Comparison of ENCODE assay signal across 8 mouse cellular contexts in the genomic region with DNA sequence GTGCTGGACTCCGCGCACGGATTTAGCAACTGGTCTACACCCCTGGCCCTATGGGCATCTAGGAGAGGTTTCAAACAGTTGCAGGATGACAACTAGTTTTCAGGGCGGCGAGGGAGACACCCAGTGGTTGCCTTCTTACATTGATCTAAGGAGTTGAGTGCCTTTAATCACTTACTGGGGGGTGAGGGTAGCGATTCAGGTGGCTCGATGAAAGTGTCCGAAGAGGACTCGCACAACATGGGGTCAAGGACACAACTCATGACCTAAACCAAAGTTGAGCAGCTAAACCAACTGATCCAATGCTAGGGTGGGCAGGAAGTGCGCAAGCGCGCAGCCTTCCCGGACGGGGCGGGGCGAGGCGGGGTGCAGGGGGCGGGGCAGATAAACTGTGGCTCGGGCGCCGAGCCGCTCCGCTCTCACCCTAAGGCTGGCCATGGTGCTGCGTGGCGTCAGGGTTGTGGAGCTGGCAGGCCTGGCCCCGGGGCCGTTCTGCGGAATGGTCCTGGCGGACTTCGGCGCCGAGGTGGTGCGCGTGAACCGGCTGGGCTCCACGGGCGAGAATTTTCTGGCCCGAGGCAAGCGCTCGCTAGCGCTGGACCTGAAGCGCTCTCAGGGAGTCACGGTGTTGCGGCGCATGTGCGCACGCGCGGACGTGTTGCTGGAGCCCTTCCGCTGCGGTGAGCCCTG. TPM values are rescaled to one million over a fixed set of nuclear protein-coding genes. Genes with fewer than 3 reads are reported as not detected.
A peak's percentile ranks its signal among the peaks of the same experiment; 100 is the strongest.
DNase-seq lines count a peak whose midpoint lies in the region; ATAC-seq lines count a peak whose summit lies in the region.

A gene (plus strand): TSS at position 380 of the 687 bp plus-strand sequence.

- ATAC-seq in megakaryocyte progenitor cell, adult 5-6 weeks (replicated peaks; ENCODE audit: poor library complexity), result peak; percentile 91

- peak; percentile 93 for DNase-seq in adipocyte (ENCODE audit: low spot score)
- peak; percentile 96 for DNase-seq in embryo, embryonic 10 days (ENCODE audit: low spot score)
- peak; percentile 92 for DNase-seq in gastrocnemius, postnatal 10 days
- DNase-seq in induced T-regulatory cell, adult 2 months (ENCODE audit: low read depth), result peak; percentile 89
- DNase-seq in left cerebral cortex, adult 9 months (ENCODE audit: low spot score in 2 of 2), result peak; percentile 69 to 91
- peak; percentile 87 for DNase-seq in right cerebral cortex, postnatal 14 days
- DNase-seq in urinary bladder, postnatal 36 days (ENCODE audit: low spot score in 2 of 2), result peak; percentile 86 to 88

RNA-seq across cellular contexts. Expression of the gene that starts here (rescaled TPM):
- total RNA-seq in gastrocnemius, postnatal 10 days (2021), result 10 to 100 TPM; 14.0 to 16.9 TPM
- total RNA-seq in megakaryocyte progenitor cell, adult 5-6 weeks (2015), result 2.6 and 2.8 TPM in 2 replicates
- total RNA-seq in megakaryocyte progenitor cell, adult 5-6 weeks (2017), result 2.0 and 3.3 TPM in 2 replicates

Comparison
In these comparisons a context has a peak if more than half of its experiments do, and no peak if none do; other contexts are left out.
1. Peak in every context shown above with its lines: DNase-seq and ATAC-seq.